Mouse (Mus musculus) stomach, postnatal 0 days (tissue): ENCODE results near the gene Hist1h1t.

Experiments
- CTCF ChIP-seq: IDR thresholded peaks from 2 replicates; pipeline ENCODE4 v1.5.1; 2016; ENCODE audit warnings: antibody characterized with exemption, low read depth, mild to moderate bottlenecking, moderate library complexity
- EP300 ChIP-seq: optimal IDR thresholded peaks from 2 replicates; pipeline ENCODE3; 2016; ENCODE audit warnings: antibody characterized with exemption

DNA sequence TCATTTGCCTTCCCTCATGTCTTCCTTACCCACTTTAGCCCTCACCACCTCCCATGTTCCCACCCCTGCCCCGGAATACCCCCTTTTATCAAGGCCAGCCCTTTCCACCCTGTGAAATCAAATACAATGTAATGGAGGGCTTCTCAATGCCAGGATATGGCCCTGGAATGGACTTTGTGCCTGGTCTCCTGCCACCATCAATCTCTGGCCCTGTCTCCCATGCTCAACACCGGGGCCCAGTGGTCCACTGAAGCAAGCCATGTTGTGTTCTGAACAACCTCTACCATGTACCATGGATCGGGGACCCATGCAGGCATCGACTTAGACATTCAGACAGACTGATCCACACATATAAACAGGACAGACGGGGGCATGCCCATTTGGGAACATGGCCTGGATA lies 34.1 kb downstream of the Hist1h1t start:
- TF ChIP-seq EP300 (no peak), CTCF (no peak)
